Mouse (Mus musculus): ENCODE data around the gene St14. TPM values are rescaled to one million over a fixed set of nuclear protein-coding genes. Genes with fewer than 3 reads are reported as not detected.

St14 gene
- polyA plus RNA-seq, 1 experiment from 2014 or later = 31.7 TPM

Other genes with a start within 250 kb of the St14 start
- 13.5 and 15.1 TPM in 2 replicates for gene Adamts15, start 209.4 kb downstream of the St14 start, polyA plus RNA-seq (2015; fragmentation: Nextera tagmentation; extraction: Ambion mirVana)
- gene Adamts8, start 189.3 kb downstream of the St14 start, polyA plus RNA-seq (2015; fragmentation: Nextera tagmentation; extraction: Ambion mirVana) = 5.1 and 5.3 TPM in 2 replicates
- gene Zbtb44, start 101.2 kb downstream of the St14 start, polyA plus RNA-seq (2015; fragmentation: Nextera tagmentation; extraction: Ambion mirVana) = 7.6 and 8.3 TPM in 2 replicates
- 287 and 290 TPM in 2 replicates for gene Aplp2, start 80.0 kb upstream of the St14 start, polyA plus RNA-seq (2015; fragmentation: Nextera tagmentation; extraction: Ambion mirVana)
- gene Prdm10, start 148.7 kb upstream of the St14 start, polyA plus RNA-seq (2015; fragmentation: Nextera tagmentation; extraction: Ambion mirVana) = 4.4 and 5.4 TPM in 2 replicates

All from embryonic facial prominence, embryonic 15.5 days (tissue).